Mouse (Mus musculus): Measurements from ENCODE around the gene Rasl11b.
A peak's percentile ranks its signal among the peaks of the same experiment; 100 is the strongest.

Gene Rasl11b

GRCm38 (mm10) chr5:74214501-74215110 lies 19.5 kb downstream of the Rasl11b start:
- no peak for DNase-seq

- no peak for DNase-seq
These were observed 20.0 kb downstream of the Rasl11b start for GRCm38 (mm10) chr5:74215125-74215524.

DNA sequence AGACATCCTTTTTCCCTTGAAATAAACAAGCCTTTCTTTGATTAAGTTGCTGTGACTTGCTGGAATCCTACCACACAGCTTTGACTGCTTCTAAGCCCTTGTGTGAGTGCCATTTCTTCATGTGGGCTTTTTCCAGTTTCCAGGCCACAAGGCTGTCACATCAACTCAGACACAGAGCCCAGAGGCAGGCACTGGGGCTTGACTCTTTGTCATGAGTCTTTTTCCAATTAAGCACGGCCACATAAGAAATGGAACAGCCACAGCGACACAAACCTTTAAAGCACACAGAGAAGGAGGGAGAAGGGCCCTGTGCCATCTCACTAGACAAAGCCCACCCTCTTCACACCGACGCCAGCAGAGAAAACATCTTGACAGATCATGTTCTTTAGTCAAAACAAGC lies 23.4 kb downstream of the Rasl11b start:
- no peak for DNase-seq

- DNase-seq = no peak
These were observed 27.5 kb downstream of the Rasl11b start for GRCm38 (mm10) chr5:74222626-74223025.

DNA sequence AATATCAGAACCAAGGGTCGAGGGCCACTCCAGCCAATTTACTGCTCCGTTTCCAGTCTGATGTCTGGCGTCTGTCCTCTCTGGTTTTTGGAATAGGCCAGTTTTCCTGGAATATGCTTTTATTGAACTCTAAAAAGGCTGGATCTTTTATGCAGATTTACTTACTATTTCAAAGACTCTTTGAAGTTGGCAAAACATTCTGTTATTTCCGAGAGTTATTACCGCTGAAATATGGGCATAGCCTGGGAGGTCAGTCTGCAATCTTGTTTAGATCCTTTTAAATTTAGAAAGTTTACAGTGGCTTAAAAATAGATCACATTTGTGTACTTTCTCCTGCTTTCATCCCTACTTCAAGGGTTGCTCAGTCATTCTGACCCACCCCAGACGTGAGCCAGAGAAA lies 29.4 kb downstream of the Rasl11b start:
- DNase-seq = no peak

DNA sequence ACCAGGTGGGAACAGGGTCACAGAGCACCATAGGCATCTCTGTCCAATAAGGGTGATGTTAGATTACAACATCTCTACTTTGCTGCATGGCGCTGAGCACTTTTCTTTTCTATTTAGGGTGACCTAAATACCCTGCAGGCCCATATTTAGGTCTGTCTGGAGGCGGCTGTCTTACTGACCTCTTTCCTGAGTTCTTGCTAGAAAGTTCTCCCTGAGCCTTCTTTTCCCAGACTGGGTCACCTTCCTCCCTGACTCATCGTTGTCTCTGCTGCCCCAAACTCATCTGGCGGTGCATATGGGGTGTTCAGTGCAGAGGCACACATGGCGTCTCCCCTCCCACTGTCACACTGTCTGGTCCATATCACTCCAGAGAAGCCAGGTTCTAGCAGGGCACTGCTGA lies 31.1 kb downstream of the Rasl11b start:
- no peak for DNase-seq

- DNase-seq = no peak
These were observed 32.3 kb downstream of the Rasl11b start for GRCm38 (mm10) chr5:74227352-74227751.

- DNase-seq = no peak
These were observed 33.9 kb downstream of the Rasl11b start for GRCm38 (mm10) chr5:74228938-74229337.

GRCm38 (mm10) chr5:74229775-74230413 lies 34.8 kb downstream of the Rasl11b start:
- DNase-seq = no peak

DNA sequence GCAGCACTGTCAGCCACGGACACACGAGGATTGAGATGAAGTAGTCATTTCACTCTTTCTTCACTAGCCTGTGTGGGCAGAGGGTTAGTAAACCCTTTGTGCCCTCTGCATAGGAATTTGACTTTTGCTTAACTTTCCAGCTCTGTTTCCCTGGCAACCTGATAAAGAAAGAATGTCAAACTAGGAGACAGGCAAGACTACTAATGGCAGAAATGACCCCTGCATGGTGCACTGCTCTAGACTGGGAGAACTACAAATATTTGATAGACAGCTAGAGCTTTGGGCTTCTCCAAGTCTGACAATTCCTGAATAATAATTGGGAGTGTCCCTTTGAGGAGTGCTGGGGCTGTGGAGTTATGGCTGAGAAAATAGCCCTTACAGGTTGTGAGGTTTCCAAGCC lies 35.4 kb downstream of the Rasl11b start:
- DNase-seq = no peak

- no peak for DNase-seq
These were observed 38.7 kb downstream of the Rasl11b start for GRCm38 (mm10) chr5:74233808-74234207.

DNA sequence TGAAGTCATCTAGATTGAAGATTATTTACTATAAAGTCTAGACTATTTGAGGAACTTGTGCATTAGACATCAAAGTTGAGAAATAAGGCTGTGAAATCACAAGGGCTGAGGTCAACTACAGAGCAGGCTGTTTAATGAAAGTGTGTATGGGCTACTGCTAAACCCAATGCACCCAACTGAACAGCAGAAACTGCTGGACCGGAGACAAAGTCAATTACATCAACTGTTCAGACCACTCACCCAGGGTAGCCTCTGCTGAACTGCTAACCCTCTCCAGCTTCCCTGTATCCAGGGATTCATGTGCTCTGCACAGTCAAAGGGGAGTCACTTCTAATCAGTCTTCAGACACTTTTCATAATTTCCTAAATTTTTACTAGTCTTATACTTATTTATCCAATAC lies 44.3 kb downstream of the Rasl11b start:
- DNase-seq = no peak

DNA sequence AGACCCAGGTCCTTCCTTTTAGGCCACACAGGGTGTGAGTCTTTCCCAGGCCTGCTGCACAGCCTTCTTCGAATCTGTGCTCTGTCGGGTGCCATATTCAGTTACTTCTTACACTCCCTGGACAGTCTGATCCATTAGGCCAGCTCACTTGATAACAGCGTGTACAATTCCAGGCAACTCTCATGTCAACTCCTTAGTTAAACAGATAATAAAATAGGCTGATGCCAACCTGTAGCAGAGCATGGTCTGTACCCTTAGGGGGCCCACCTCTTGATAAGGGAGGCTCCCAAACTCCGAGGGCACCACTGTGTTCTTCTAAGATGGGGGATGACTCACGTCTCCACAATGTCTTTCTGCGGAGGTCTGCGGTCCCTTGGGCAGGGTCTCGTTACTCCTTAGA lies 45.2 kb downstream of the Rasl11b start:
- DNase-seq = no peak

- no peak for DNase-seq
These were observed 46.0 kb downstream of the Rasl11b start for GRCm38 (mm10) chr5:74240926-74241680.

DNA sequence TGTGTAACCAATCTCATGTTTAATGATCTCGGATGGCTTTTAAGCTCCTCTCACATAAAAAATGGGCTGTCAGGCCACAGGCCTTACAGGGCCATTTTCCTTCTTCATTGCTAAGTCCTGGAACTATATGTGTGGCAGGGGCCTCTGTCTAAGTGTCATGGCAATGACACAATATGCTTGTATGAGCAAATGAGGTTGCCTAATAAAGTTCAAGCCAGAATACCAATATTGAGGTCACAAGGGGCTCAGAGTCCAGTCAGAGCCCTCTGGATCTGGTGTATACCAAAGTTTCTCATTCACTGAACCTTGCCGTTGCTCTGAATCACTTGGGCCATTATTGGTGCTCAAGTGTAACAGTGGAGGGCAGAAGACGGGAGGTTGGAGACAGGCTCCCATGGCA lies 47.6 kb downstream of the Rasl11b start:
- DNase-seq = no peak

DNA sequence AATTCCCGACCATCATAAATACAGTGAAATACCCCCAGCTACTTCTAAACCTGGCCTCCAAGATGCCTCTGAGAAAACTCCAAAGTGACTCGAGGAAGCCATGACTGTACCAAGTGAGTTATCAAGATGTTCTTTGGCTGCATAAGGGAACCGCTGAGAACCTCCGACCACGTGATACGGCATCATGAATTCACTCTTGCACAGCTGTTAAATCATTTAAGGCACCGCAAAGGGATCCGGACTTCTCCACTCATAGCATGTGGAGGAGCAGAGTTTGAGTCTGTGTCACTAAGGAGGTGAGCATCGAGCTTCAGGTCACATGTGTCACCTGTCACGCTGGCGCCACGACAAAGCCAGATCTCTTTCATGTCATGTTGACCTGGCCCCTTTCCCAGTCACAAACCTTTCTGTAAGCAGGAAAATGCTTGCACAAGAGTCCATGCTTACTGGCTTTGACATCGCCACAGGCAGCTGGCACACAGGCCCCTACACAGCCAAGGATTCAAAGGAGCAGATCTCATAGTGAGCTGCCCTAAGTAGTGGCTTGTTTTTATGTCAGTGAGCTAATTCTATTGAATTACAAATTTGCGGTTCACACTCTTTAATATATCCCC lies 49.4 kb downstream of the Rasl11b start:
- peak; percentile 89 to 90 for DNase-seq

DNA sequence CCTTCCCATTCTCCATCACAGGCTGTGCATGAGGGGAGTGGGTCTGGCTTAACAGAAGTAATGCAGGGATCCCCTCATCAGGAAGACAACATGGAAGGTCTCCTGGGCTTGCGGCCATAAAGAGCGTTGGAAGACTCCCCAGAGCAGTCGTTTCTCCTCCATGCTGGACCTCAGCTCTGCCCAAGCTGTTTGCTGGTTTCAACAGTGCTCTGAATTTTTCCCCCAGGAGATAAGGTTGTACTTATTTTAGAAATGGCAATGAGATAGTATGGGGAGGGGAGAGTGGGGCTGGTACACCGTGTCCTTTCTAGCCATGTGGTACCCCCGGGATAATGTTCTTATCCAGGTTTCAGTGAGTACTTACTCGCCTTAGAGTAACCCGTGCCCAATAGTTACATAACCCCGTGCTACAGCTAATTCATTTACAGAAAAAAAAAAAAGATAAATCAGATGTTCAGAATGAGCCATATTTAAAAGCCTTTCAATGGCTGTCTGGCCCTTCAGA lies 50.6 kb downstream of the Rasl11b start:
- no peak for DNase-seq

DNA sequence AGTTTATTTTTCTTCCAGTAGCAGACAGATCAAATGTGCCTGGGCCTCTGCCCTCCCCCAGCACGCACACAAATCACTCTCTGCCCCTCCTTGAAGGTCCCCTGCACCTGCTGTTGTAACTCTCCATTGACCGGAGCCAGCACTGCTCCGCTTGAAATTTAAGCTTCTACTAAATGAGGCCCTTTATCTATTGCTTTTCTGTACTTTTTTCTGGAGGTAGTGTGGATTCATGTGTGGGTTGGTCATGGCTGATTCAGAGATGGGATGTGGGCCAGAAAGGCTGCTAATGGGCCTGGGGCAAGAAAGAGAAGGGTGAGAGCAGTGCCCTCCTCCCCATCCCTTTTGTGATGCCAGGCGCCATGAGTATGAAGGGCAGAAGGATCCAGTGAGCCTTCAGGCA lies 51.4 kb downstream of the Rasl11b start:
- DNase-seq = no peak

DNA sequence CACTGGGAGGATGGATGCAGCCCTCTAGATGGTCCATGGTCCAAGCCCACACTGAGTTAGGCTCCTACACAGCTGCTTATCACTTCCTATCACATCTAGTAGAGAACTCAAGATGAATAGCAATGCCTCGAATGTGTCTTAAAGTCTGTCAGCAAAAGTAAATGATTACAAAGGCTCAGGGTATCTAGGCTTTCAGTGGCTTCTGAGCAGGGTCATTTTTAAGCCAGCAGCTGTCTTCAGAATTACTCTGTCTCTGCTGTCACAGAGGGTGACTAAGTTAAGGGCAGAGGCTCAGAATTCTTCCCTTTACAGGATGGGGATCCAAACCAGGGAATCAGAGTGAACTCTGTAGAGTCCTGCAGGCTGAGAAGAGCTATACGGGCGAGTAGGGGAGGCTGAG lies 51.9 kb downstream of the Rasl11b start:
- no peak for DNase-seq

Data from cerebellum, postnatal 14 days (tissue).